Mouse (Mus musculus) neutrophil, adult 65 days (primary cell): ENCODE measurements around the gene Psenen. TPM values are rescaled to one million over a fixed set of nuclear protein-coding genes. Genes with fewer than 3 reads are reported as not detected.

Experiments used
- total RNA-seq: library from RNA; stranded (reverse); gene quantifications from 2 replicates; pipeline ENCODE4 v1.2.4, GENCODE M21; 2023

Gene Psenen
- total RNA-seq: 115 TPM in 2 replicates

DNA sequence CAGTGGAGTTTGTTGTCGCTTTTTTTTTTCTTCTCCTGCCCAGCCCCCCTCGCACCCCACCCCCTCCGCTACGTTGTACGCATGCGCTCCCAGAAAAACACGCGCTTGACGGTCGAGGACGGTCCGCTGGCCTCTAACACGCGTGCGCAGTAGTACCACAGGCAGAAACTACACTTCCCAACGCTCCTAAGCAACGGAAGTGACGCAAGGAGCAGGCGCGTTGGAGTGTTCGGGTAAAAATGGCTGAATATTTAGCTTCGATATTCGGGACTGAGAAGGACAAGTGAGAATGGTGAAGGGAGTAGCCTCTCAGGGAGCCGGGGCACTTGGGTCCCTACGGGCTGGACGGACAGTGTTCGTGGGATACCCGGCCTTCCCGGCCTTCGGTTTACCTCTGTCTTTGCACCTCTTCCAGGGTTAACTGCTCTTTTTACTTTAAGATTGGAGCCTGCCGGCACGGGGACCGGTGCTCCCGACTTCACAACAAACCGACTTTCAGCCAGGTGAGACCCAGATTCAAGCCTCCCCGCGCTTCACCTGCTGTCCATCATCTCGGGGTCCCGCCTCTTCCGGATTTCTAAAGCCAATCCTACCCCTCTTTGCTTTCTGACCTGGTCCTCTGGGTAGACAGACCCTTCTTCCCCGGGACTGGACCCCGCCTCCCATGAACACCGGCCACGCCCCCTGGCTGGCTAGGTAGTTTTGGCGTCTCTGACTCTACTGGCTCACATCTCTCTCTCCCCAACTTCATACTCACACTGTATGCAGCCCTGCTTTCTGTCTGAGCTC lies at the start of gene Psenen, which contains the start of the genes U2af1l4 and Gm49396:
Psenen (minus strand) TSS at position 511 of the 789 bp plus-strand sequence.
U2af1l4 (plus strand) TSS at position 185 of the 789 bp plus-strand sequence.
Gm49396 (plus strand) TSS at position 228 of the 789 bp plus-strand sequence.

DNA sequence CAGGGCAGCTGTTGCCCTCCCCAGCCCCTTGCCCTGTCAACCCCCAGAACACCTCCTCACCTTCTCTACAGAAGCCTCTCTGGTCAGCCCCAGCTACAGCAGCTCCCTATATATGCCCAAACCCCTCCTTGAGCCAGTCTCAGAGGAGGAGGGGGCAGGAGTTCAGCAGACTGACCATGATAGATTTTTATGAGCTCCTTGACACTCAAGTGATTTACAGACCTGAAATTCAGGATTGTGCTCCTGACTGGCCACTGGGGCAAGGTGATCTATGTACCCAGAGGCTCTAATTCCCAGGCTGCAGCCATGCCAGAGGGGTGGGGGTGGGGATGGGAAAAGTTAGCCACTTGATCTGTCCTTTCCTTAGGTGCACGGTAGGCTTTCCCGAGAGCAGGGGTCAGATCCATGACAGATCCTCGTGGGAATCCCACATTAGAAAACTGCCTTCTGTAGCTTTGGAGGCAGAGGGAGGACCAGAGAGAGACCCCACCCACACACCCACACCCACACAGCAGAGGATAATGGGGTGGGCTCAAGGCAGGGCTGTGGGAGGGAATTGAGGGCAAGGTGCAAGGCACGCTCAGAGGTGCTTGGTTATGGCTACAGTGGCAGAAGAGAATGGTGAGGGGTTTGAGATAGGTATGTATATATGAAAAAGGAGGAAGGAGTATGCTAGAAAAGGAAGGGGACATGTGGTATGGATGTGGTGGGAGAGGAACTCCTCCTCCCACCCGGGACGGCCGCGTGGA lies 49.4 kb upstream of the Psenen start, which contains the start of gene Upk1a:
Upk1a (minus strand) TSS at position 194 of the 749 bp plus-strand sequence.

DNA sequence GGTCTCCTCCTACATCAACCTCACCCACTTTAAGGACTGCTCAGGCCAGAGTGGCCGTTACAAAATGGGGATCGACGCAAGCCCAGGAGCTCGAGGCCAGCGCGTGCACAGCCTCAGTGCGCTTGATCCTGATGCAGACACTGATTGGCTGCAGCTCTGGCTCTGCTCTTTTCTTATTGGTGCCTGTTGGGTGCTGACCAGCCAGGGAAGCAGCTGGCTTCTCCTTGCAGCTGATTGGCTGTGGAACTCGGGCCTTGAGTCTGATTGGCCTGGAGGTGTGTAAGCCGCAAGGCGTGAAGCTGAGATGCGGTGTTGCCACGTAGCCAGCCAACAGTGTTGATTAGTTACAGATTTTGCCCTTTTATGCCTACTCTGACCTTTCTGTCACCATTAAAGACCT lies 35.4 kb upstream of the Psenen start, which contains the start of gene Zbtb32:
Zbtb32 (minus strand) TSS at position 124 of the 400 bp plus-strand sequence.

DNA sequence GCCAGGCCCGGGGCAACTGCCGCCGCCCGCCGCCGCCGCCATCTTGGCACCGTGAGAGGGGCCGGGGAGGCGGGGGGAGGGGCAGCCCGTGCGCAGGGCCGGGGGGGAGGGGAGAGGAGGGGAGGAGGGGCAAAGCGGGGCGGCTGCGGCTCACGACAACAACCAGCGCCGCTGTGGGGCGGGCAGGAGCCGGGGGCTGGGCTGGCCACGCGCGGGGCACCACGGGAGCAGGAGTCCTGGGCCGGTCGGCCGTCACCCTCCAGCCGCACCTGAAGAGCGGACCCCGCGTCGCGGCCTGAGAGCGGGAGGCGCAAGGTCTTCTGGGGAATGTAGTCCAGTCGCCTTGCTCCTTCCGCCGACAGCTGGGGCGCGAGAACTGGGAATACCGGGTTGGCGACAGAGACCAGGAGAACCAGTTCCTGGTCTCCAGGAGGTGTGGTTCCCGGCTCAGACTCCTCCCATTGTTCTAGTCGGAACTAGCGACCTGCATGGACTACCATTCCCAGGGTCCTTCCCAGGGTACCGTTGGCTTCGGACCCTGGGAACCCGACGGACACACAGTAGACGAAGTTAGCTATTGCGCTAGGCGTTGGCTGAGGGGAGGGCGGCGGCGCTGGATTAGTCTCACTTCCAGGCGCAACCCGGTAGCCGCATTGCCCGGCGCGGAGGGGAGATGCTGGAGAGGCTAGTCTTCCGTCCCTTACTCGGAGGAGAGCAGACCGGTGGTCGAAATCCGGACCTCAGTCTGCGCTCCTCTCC lies 25.4 kb upstream of the Psenen start, which contains the start of gene Kmt2b:
Kmt2b (minus strand) TSS at position 51 of the 759 bp plus-strand sequence.

DNA sequence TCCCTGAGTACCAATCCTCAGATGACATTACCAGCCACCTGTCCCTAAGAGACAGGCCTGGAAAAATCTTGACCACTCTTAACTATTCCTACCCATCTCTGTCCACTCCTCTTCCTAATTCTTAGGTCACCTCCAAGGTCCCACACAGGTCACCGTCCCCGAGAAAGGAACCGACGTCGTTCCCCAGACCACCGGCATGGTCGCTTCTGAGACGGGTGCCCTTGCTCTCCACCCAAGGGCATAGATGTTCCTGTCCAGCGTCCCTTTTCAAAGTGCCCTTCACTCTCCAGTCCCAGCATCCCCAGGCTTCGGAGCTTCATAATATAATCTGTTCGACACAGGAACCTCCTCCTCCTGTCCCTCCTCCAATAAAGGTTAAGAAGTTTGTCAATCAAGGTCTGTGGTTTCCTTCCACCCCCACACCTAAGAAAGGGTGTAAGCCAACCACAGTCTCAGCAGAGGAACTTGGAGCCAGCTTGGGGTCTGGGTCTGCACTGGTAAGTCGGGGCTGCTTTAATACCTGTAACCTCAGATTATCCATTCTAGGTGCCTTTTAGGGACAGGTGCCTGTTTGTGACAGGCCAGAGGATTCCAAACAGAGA lies 1.6 kb upstream of the Psenen start, which contains the start of gene Igflr1:
Igflr1 (plus strand) TSS at position 458 of the 602 bp plus-strand sequence.

DNA sequence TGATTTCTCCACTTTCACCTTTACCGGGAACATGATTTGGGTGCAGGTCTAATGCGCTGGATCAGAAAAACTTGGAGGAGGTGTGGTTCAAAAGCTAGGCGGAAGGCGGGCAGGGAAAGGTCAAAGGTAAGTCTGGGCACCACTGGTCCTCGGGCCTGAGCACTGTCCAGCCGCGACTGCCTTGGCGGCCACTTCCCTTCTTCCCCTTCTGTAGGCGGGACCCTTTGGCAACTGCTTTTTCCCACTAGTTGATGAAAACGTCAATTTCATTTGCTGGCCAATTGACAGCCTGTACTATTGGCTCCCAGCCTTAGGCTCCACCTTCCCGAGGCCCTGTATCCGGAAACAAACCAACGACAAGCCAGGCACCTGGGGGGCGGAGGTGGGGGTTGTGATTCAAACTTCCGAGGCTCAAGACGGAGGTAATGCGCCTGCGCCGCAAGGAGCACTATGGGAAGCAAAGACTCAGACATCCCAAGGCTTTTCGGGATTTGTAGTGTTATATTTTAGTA lies 3.9 kb downstream of the Psenen start, which contains the start of gene Lin37:
Lin37 (minus strand) TSS at position 396 of the 512 bp plus-strand sequence.

DNA sequence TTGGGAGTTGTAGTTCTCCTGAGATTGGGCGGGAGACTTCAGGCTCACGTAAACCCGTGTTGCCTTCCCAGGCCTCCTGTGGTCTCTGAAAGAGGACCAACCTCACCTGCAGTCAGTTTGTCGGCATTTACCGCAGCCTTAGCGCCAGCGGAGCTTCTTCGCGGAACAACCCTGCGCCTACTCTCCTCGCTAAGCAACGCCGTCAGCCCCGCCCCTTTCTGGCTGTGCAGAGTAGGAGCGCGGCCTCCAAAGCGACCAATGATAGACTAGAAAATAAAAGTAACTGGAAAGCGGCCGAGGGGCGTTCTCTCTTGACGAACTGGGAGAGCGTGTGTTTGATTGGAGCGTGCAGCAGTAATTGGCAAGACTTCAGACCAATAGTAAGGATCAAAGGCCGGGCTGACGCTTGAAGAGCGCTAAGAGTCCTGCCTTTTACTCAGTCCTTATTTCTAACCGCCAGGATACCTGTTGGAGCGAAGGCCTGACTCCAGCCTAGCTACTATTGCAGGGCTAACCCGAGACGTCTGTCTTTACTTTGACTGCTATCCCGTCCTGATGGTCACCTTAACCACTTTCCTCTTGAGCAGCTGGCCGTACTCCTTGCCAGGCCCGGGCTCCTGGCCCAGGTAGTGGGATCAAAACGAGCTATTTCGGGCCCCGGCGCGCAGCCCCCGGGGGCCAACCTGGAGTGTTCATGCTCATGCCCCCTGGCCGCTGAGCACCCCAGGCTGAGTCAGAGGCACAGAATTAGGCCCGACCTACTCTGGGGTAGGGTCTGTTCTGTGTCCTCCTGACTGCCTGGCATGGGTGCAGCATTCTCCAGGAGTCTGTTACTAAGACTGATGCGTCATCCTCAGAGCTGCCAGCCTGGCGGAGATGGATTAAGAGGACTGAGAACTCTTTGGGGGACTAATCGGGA lies 11.1 kb downstream of the Psenen start, which contains the start of the genes Hspb6 and Proser3:
Hspb6 (plus strand) TSS at position 77 of the 919 bp plus-strand sequence.
Proser3 (minus strand) TSS at position 198 of the 919 bp plus-strand sequence.

DNA sequence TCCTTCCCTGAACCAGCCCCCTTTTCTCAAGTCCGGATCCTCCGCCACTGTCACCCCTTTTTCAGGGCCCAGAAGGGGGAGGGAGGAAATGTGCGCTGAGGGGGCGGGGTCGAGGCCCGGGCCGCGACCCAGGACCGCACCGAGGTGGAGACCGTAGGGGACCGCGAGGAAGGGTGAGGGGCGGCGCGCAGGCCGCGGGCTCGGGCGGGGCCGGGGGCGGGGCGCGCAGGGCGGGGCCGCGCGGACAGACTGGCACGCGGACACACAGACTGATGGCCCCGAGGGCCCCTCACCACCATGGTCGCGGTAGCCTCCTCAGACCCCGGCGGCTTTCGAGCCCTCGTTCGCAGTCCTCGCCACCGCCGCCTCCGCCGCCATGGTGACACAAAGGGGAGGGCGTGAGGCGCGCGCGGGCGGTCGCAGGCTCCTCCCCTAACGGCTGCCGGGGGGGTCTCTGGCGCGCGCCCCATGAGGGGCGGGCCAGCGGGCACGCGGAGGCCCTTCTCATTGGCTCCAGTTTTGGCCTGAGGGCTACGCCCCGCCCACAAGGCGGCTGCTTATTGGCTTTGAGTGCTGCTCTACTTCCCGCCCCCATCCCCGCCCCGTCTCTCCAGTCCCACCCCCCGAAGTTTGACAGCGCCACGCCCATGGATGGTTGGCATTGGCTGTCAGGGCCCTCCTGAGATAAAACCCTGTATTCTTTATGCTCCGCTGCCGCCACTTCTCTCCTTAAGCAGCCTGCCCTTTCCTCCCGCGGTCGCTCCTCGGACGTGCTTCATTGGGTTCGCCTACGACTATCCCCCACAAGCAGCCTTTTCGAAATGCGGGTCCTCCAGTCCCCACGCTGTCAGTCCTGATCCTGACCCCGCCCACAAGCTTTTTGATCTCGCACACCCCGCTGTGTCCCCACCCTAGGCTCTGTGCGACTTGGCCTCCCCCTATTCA lies 28.5 kb downstream of the Psenen start, which contains the start of gene Arhgap33:
Arhgap33 (minus strand) TSS at position 428 of the 945 bp plus-strand sequence.

Other genes starting within 250 kb of the Psenen start
- 0.73 TPM in 1 of 2 replicates, not detected in the other for gene Syne4, start 248.8 kb downstream of the Psenen start, total RNA-seq
- gene E130208F15Rik, start 241.9 kb downstream of the Psenen start, total RNA-seq: 0.29 TPM in 1 of 2 replicates, not detected in the other
- gene Sdhaf1, start 239.7 kb downstream of the Psenen start, total RNA-seq: 1.9 and 3.6 TPM in 2 replicates
- gene Lrfn3, start 200.9 kb downstream of the Psenen start, total RNA-seq: not detected in 2 replicates
- 2,000 and 2,325 TPM in 2 replicates for gene Tyrobp, start 149.9 kb downstream of the Psenen start, total RNA-seq
- 115 and 126 TPM in 2 replicates for gene Hcst, start 143.8 kb downstream of the Psenen start, total RNA-seq
- 82.7 and 113 TPM in 2 replicates for gene Nfkbid, start 141.9 kb downstream of the Psenen start, total RNA-seq
- 0.25 TPM in 1 of 2 replicates, not detected in the other for gene Aplp1, start 118.1 kb downstream of the Psenen start, total RNA-seq
- not detected in 2 replicates for gene Kirrel2, start 105.9 kb downstream of the Psenen start, total RNA-seq
- gene Nphs1, start 105.3 kb downstream of the Psenen start, total RNA-seq: not detected in 2 replicates
- gene Prodh2, start 70.0 kb downstream of the Psenen start, total RNA-seq: not detected in 2 replicates
- 9.4 and 16.2 TPM in 2 replicates for gene Arhgap33, start 28.6 kb downstream of the Psenen start, total RNA-seq
- gene Hspb6, start 11.4 kb downstream of the Psenen start, total RNA-seq: 2.6 and 4.0 TPM in 2 replicates
- gene Proser3, start 11.3 kb downstream of the Psenen start, total RNA-seq: 2.2 and 3.3 TPM in 2 replicates
- gene Lin37, start 3.8 kb downstream of the Psenen start, total RNA-seq: 28.0 and 29.5 TPM in 2 replicates
- gene U2af1l4, start 326 bp downstream of the Psenen start, total RNA-seq: 38.4 and 45.2 TPM in 2 replicates
- 1.3 and 2.7 TPM in 2 replicates for gene Gm49396, start 283 bp downstream of the Psenen start, total RNA-seq
- 3.5 and 6.1 TPM in 2 replicates for gene Igflr1, start 1.8 kb upstream of the Psenen start, total RNA-seq
- 47.8 and 65.1 TPM in 2 replicates for gene Kmt2b, start 25.1 kb upstream of the Psenen start, total RNA-seq
- gene Zbtb32, start 35.3 kb upstream of the Psenen start, total RNA-seq: 0.29 TPM in 1 of 2 replicates, not detected in the other
- not detected in 2 replicates for gene Upk1a, start 49.2 kb upstream of the Psenen start, total RNA-seq
- gene Cox6b1, start 62.5 kb upstream of the Psenen start, total RNA-seq: 220 and 238 TPM in 2 replicates
- not detected in 2 replicates for gene Etv2, start 72.2 kb upstream of the Psenen start, total RNA-seq
- 88.7 and 91.5 TPM in 2 replicates for gene Rbm42, start 86.7 kb upstream of the Psenen start, total RNA-seq
- gene Haus5, start 101.4 kb upstream of the Psenen start, total RNA-seq: 17.9 and 25.1 TPM in 2 replicates
- not detected in 2 replicates for gene Pmis2, start 108.0 kb upstream of the Psenen start, total RNA-seq
- not detected in 2 replicates for gene 2200002J24Rik, start 135.3 kb upstream of the Psenen start, total RNA-seq
- not detected in 2 replicates for gene Atp4a, start 148.6 kb upstream of the Psenen start, total RNA-seq
- gene Tmem147, start 165.9 kb upstream of the Psenen start, total RNA-seq: 17.2 and 23.5 TPM in 2 replicates
- not detected in 2 replicates for gene Gapdhs, start 180.1 kb upstream of the Psenen start, total RNA-seq
- 0.16 and 0.57 TPM in 2 replicates for gene Sbsn, start 187.8 kb upstream of the Psenen start, total RNA-seq
- gene Dmkn, start 200.1 kb upstream of the Psenen start, total RNA-seq: 2.3 and 3.3 TPM in 2 replicates
- not detected in 2 replicates for gene Krtdap, start 224.3 kb upstream of the Psenen start, total RNA-seq